In genomic region chr11:7230000-7230399, GRCm38 (mm10) we compare ENCODE assay signal across 32 mouse cellular contexts. TPM values are rescaled to one million over a fixed set of nuclear protein-coding genes. Genes with fewer than 3 reads are reported as not detected.
DNase-seq lines count a peak whose midpoint lies in the region; ATAC-seq and TF ChIP-seq lines count a peak whose summit lies in the region.
"Had no signal": no experiment of that assay in that cellular context is flagged by ENCODE, and none has a peak within 500 bp of the region (broad histone marks: within the 10 kb centered on the region; RNA-seq: fewer than 3 reads in every experiment).

No protein-coding gene starts in this region.

- TF ChIP-seq CTCF in kidney, postnatal 0 days (IDR thresholded peaks at IDR 0.05; ENCODE audit: low read depth) = no peak
- TF ChIP-seq CTCF in lung, postnatal 0 days (IDR thresholded peaks at IDR 0.05) = no peak
- no peak for TF ChIP-seq CTCF in thymus, adult 2 months (IDR thresholded peaks at IDR 0.05; ENCODE audit: borderline replicate concordance, control insufficient read depth, extremely low read depth, insufficient read depth, low read length, poor library complexity)

- H3K4me3 ChIP-seq in heart, embryonic 10.5 days = no peak overlapping the region
- H3K4me3 ChIP-seq in kidney, postnatal 0 days (replicated peaks; ENCODE audit: low read depth, low read length) = no peak overlapping the region
- H3K4me3 ChIP-seq in lung, postnatal 0 days (ENCODE audit: low read depth, low read length) = no peak overlapping the region
- H3K4me3 ChIP-seq in thymus, adult 2 months (ENCODE audit: control insufficient read depth, insufficient read depth, low read length) = no peak overlapping the region
- H3K4me3 ChIP-seq: embryonic facial prominence, embryonic 15.5 days; forebrain, embryonic 15.5 days; heart, embryonic 13.5 days; hindbrain, embryonic 12.5 days; midbrain, embryonic 12.5 days; neural tube, embryonic 15.5 days had no signal

- 74% methylated on average over 4 of the region's 4 CpGs for WGBS in heart, embryonic 10.5 days
- 21% methylated on average over 4 of the region's 4 CpGs for WGBS in kidney, postnatal 0 days
- 56% methylated on average over 4 of the region's 4 CpGs for WGBS in lung, postnatal 0 days
- 89% methylated on average over 4 of the region's 4 CpGs for WGBS in thymus, adult 2 months

- no peak overlapping the region for H3K9ac ChIP-seq in kidney, postnatal 0 days (ENCODE audit: low read depth, low read length)
- no peak overlapping the region for H3K9ac ChIP-seq in lung, postnatal 0 days (replicated peaks; ENCODE audit: low read depth)
- H3K9ac ChIP-seq: embryonic facial prominence, embryonic 15.5 days; forebrain, embryonic 15.5 days; heart, embryonic 13.5 days; hindbrain, embryonic 12.5 days; midbrain, embryonic 12.5 days; neural tube, embryonic 15.5 days had no signal

- H3K4me1 ChIP-seq in heart, embryonic 10.5 days = no peaks in the 10 kb centered on the region; the same call in 1 of the 2 replicates
- no peaks in the 10 kb centered on the region for H3K4me1 ChIP-seq in kidney, postnatal 0 days (replicated peaks; ENCODE audit: insufficient read depth, low read length)
- H3K4me1 ChIP-seq in lung, postnatal 0 days (ENCODE audit: insufficient read depth, low read depth, low read length) = no peaks in the 10 kb centered on the region
- H3K4me1 ChIP-seq in thymus, adult 2 months (replicated peaks; ENCODE audit: control insufficient read depth, insufficient read depth, low read length) = no peaks in the 10 kb centered on the region
- H3K4me1 ChIP-seq: forebrain, embryonic 15.5 days; heart, embryonic 13.5 days; hindbrain, embryonic 12.5 days; midbrain, embryonic 12.5 days; neural tube, embryonic 15.5 days had no signal

- peak; percentile 66 for DNase-seq in heart, embryonic 10.5 days (ENCODE audit: low spot score)
- DNase-seq in heart, adult 8-10 months (ENCODE audit: low spot score) = no peak
- DNase-seq in ovary, postnatal 36 days (ENCODE audit: low spot score) = peak; percentile 20
- DNase-seq in ovary, postnatal 10 days (ENCODE audit: low spot score) = no peak
- DNase-seq in kidney, postnatal 0 days (ENCODE audit: low spot score) = peak; percentile 26
- DNase-seq in yolk sac, embryonic 10.5 days (ENCODE audit: low spot score) = peak; percentile 43
- DNase-seq in lung, postnatal 0 days (ENCODE audit: low spot score) = no peak
- DNase-seq in thymus, adult 2 months = no peak
- DNase-seq: adrenal gland, adult 8-10 months; cerebellum, adult 8-10 months; cerebellum, postnatal 36 days; liver; retina, postnatal 1 day; right cerebral cortex, postnatal 25 days; spleen, adult 18-20 months; thymus, postnatal 36 days had no signal

- ATAC-seq in kidney, postnatal 0 days (replicated peaks; ENCODE audit: low FRiP score, low read depth) = no peak
- ATAC-seq in lung, postnatal 0 days = no peak
- ATAC-seq: forebrain, embryonic 15.5 days; Patski had no signal

- TF ChIP-seq EP300 in lung, postnatal 0 days (IDR thresholded peaks at IDR 0.05) = no peak

- no peaks in the 10 kb centered on the region for H3K9me3 ChIP-seq in heart, embryonic 10.5 days
- H3K9me3 ChIP-seq in kidney, postnatal 0 days (replicated peaks; ENCODE audit: low read length) = no peaks in the 10 kb centered on the region
- H3K9me3 ChIP-seq in lung, postnatal 0 days (ENCODE audit: low read length) = no peaks in the 10 kb centered on the region
- H3K9me3 ChIP-seq: embryonic facial prominence, embryonic 15.5 days; forebrain, embryonic 15.5 days; heart, embryonic 13.5 days; hindbrain, embryonic 12.5 days; midbrain, embryonic 12.5 days; neural tube, embryonic 15.5 days had no signal

- H3K4me2 ChIP-seq in kidney, postnatal 0 days (ENCODE audit: low read length) = no peak overlapping the region
- no peak overlapping the region for H3K4me2 ChIP-seq in lung, postnatal 0 days (replicated peaks; ENCODE audit: low read depth, low read length)
- H3K4me2 ChIP-seq: embryonic facial prominence, embryonic 15.5 days; forebrain, embryonic 15.5 days; heart, embryonic 13.5 days; hindbrain, embryonic 12.5 days; midbrain, embryonic 12.5 days; neural tube, embryonic 15.5 days had no signal

- H3K27me3 ChIP-seq in heart, embryonic 10.5 days (ENCODE audit: insufficient read depth, poor library complexity, severe bottlenecking) = no peaks in the 10 kb centered on the region
- no peaks in the 10 kb centered on the region for H3K27me3 ChIP-seq in kidney, postnatal 0 days (ENCODE audit: insufficient read depth, low read length)
- no peaks in the 10 kb centered on the region for H3K27me3 ChIP-seq in lung, postnatal 0 days (replicated peaks; ENCODE audit: insufficient read depth, low read length)
- H3K27me3 ChIP-seq in thymus, adult 2 months (ENCODE audit: control insufficient read depth, insufficient read depth, low read length) = no peaks in the 10 kb centered on the region
- H3K27me3 ChIP-seq: CH12.LX; embryonic facial prominence, embryonic 15.5 days; forebrain, embryonic 15.5 days; heart, embryonic 13.5 days; hindbrain, embryonic 12.5 days; midbrain, embryonic 12.5 days; neural tube, embryonic 15.5 days had no signal

- H3K27ac ChIP-seq in heart, embryonic 10.5 days = no peak overlapping the region
- H3K27ac ChIP-seq in kidney, postnatal 0 days = no peak overlapping the region
- no peak overlapping the region for H3K27ac ChIP-seq in lung, postnatal 0 days (ENCODE audit: low read length)
- H3K27ac ChIP-seq in thymus, adult 2 months (ENCODE audit: control insufficient read depth, insufficient read depth, low read length) = no peak overlapping the region
- H3K27ac ChIP-seq: embryonic facial prominence, embryonic 15.5 days; forebrain, embryonic 15.5 days; heart, embryonic 13.5 days; hindbrain, embryonic 12.5 days; midbrain, embryonic 12.5 days; neural tube, embryonic 15.5 days had no signal

- TF ChIP-seq POLR2A in thymus, adult 2 months (IDR thresholded peaks at IDR 0.05; ENCODE audit: control insufficient read depth, extremely low read depth, insufficient read depth, low read length, poor library complexity) = no peak

- no peaks in the 10 kb centered on the region for H3K36me3 ChIP-seq in heart, embryonic 10.5 days
- no peaks in the 10 kb centered on the region for H3K36me3 ChIP-seq in kidney, postnatal 0 days (ENCODE audit: insufficient read depth, low read length)
- no peaks in the 10 kb centered on the region for H3K36me3 ChIP-seq in lung, postnatal 0 days (ENCODE audit: insufficient read depth, low read length)
- no peaks in the 10 kb centered on the region for H3K36me3 ChIP-seq in thymus, adult 2 months (ENCODE audit: control insufficient read depth, insufficient read depth, low read length)
- H3K36me3 ChIP-seq: embryonic facial prominence, embryonic 15.5 days; forebrain, embryonic 15.5 days; G1E; heart, embryonic 13.5 days; hindbrain, embryonic 12.5 days; midbrain, embryonic 12.5 days; neural tube, embryonic 15.5 days had no signal

RNA-seq across cellular contexts. Expression of gene Igfbp3, which starts 16.3 kb away (rescaled TPM):
- 15.7 and 25.9 TPM in 2 replicates for polyA plus RNA-seq in heart, embryonic 10.5 days (2016; fragmentation: Nextera tagmentation; extraction: Ambion mirVana)
- 10 to 100 TPM; 19.5 to 46.4 (median 24.3) TPM for total RNA-seq in heart, adult 8-10 months (2022)
- polyA plus RNA-seq in kidney, postnatal 0 days (2015; fragmentation: Nextera tagmentation; extraction: Ambion mirVana) = 217 and 221 TPM in 2 replicates
- polyA plus RNA-seq in lung, postnatal 0 days (2015; fragmentation: Nextera tagmentation; extraction: Ambion mirVana) = 23.7 and 45.9 TPM in 2 replicates
- polyA plus RNA-seq in thymus, adult 2 months (2012; rRNA removed) = 11.9 and 12.1 TPM in 2 replicates
- total RNA-seq: CH12.LX; granulocyte monocyte progenitor cell, adult 5-6 weeks had no signal
- polyA plus RNA-seq: G1E had no signal

RNA-seq across cellular contexts. Expression of gene Igfbp1, which starts 32.4 kb away (rescaled TPM):
- polyA plus RNA-seq in heart, embryonic 10.5 days (2016; fragmentation: Nextera tagmentation; extraction: Ambion mirVana) = 0.15 and 4.3 TPM in 2 replicates
- total RNA-seq in heart, adult 8-10 months (2022) = not detected
- 11.8 and 15.3 TPM in 2 replicates for polyA plus RNA-seq in kidney, postnatal 0 days (2015; fragmentation: Nextera tagmentation; extraction: Ambion mirVana)
- 0.23 and 0.69 TPM in 2 replicates for polyA plus RNA-seq in lung, postnatal 0 days (2015; fragmentation: Nextera tagmentation; extraction: Ambion mirVana)
- polyA plus RNA-seq in thymus, adult 2 months (2012; rRNA removed) = 0.30 and 0.37 TPM in 2 replicates
- total RNA-seq: adrenal gland, adult 8-10 months; CH12.LX; gastrocnemius, adult 8-10 months; granulocyte monocyte progenitor cell, adult 5-6 weeks; heart, postnatal 25 days; left cerebral cortex, postnatal 25 days; megakaryocyte, adult 5-6 weeks had no signal
- polyA plus RNA-seq: G1E had no signal

RNA-seq across cellular contexts. Expression of gene Gm11985, which starts 41.6 kb away (rescaled TPM):
- 0.21 TPM in 1 of 2 replicates, not detected in the other for polyA plus RNA-seq in heart, embryonic 10.5 days (2016; fragmentation: Nextera tagmentation; extraction: Ambion mirVana)
- not detected for total RNA-seq in heart, adult 8-10 months (2022)
- not detected in 2 replicates for polyA plus RNA-seq in kidney, postnatal 0 days (2015; fragmentation: Nextera tagmentation; extraction: Ambion mirVana)
- polyA plus RNA-seq in lung, postnatal 0 days (2015; fragmentation: Nextera tagmentation; extraction: Ambion mirVana) = not detected in 2 replicates
- polyA plus RNA-seq in thymus, adult 2 months (2012; rRNA removed) = not detected in 2 replicates
- total RNA-seq: adrenal gland, adult 8-10 months; CH12.LX; gastrocnemius, adult 8-10 months; granulocyte monocyte progenitor cell, adult 5-6 weeks; heart, postnatal 25 days; left cerebral cortex, postnatal 25 days; megakaryocyte, adult 5-6 weeks had no signal
- polyA plus RNA-seq: brain, embryonic 14.5 days; embryonic facial prominence, embryonic 15.5 days; forebrain, embryonic 15.5 days; G1E; heart, embryonic 13.5 days; hindbrain, embryonic 12.5 days; liver, embryonic 16.5 days; midbrain, embryonic 12.5 days; neural tube, embryonic 15.5 days; Patski had no signal

Comparison
In these comparisons a context has a peak if more than half of its experiments do, and no peak if none do; other contexts are left out.
1. DNase-seq: peak in heart, embryonic 10.5 days (single experiment), ovary, postnatal 36 days (single experiment), kidney, postnatal 0 days (single experiment) and yolk sac, embryonic 10.5 days (single experiment); none in heart, adult 8-10 months (single experiment), ovary, postnatal 10 days (single experiment), lung, postnatal 0 days (single experiment) and thymus, adult 2 months (single experiment).